Mouse (Mus musculus) right cerebral cortex, postnatal 4 days (tissue): Measurements from ENCODE around the gene Nav2.

Experiments
- DNase-seq: peaks from one replicate; pipeline ENCODE4 v3.0.0-alpha.2; 2022

Nav2 gene

GRCm38 (mm10) chr7:48908521-48909341 is at the start of gene Nav2:
Gene Nav2, plus strand, starts transcription at chr7:48908716.
- no peak for DNase-seq

- DNase-seq, result no peak
Observed at GRCm38 (mm10) chr7:48859362-48859761, 49.2 kb upstream of the Nav2 start.

GRCm38 (mm10) chr7:48860948-48861347 is 47.6 kb upstream of the Nav2 start:
- no peak for DNase-seq

- DNase-seq, result no peak
Observed at GRCm38 (mm10) chr7:48861796-48862195, 46.7 kb upstream of the Nav2 start.

GRCm38 (mm10) chr7:48864199-48864598 is 44.3 kb upstream of the Nav2 start:
- no peak for DNase-seq

GRCm38 (mm10) chr7:48864671-48865458 is 43.7 kb upstream of the Nav2 start:
- DNase-seq, result no peak

GRCm38 (mm10) chr7:48867576-48867975 is 40.9 kb upstream of the Nav2 start:
- no peak for DNase-seq

GRCm38 (mm10) chr7:48870144-48870543 is 38.4 kb upstream of the Nav2 start:
- no peak for DNase-seq

GRCm38 (mm10) chr7:48870579-48871180 is 37.8 kb upstream of the Nav2 start:
- no peak for DNase-seq

- DNase-seq, result no peak
Observed at GRCm38 (mm10) chr7:48871292-48871691, 37.2 kb upstream of the Nav2 start.

GRCm38 (mm10) chr7:48875096-48875495 is 33.4 kb upstream of the Nav2 start:
- no peak for DNase-seq

GRCm38 (mm10) chr7:48876526-48876925 is 32.0 kb upstream of the Nav2 start:
- no peak for DNase-seq

GRCm38 (mm10) chr7:48877786-48878390 is 30.6 kb upstream of the Nav2 start:
- DNase-seq, result no peak

- DNase-seq, result no peak
Observed at GRCm38 (mm10) chr7:48879574-48879973, 28.9 kb upstream of the Nav2 start.

GRCm38 (mm10) chr7:48880591-48881481 is 27.7 kb upstream of the Nav2 start:
- peak; percentile 94 for DNase-seq

GRCm38 (mm10) chr7:48881486-48881885 is 27.0 kb upstream of the Nav2 start, which contains the start of gene E2f8:
Gene E2f8, minus strand, starts transcription at chr7:48881596.
- peak; percentile 67 for DNase-seq

- no peak for DNase-seq
Observed at GRCm38 (mm10) chr7:48881971-48882609, 26.4 kb upstream of the Nav2 start.

GRCm38 (mm10) chr7:48883525-48884265 is 24.8 kb upstream of the Nav2 start:
- no peak for DNase-seq

- DNase-seq, result no peak
Observed at GRCm38 (mm10) chr7:48884266-48884611, 24.3 kb upstream of the Nav2 start.

- DNase-seq, result no peak
Observed at GRCm38 (mm10) chr7:48887973-48888372, 20.5 kb upstream of the Nav2 start.

- DNase-seq, result no peak
Observed at GRCm38 (mm10) chr7:48888751-48889150, 19.8 kb upstream of the Nav2 start.
